Mouse (Mus musculus): ENCODE results near the gene Gm20696.

The Gm20696 gene

DNA sequence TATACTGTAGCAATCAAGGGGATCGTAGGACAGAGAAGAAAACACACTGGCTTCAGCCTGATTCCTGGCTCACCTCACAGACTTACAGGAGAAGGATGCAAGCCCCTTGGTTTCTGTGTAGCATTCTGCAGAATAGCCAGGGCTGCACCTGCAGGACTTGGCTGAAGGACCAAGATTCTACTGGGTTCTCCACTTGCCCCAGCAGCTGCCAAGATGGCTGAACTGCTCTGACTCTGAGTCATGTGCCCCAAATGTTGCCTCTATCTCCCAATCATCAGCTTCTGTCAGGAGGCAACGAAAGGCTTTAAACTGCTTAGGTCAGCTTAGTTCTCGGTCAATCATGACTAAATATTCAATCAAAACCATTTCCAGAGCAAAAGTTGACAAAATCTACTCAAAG, 42.1 kb downstream of the Gm20696 start:
- no peak for DNase-seq (ENCODE audit: low spot score in 2 of 2)

- DNase-seq (ENCODE audit: low spot score in 2 of 2): no peak
Measured at GRCm38 (mm10) chr6:99623641-99624040, 43.0 kb downstream of the Gm20696 start.

- DNase-seq (ENCODE audit: low spot score in 2 of 2): no peak
Measured at GRCm38 (mm10) chr6:99621167-99621566, 45.4 kb downstream of the Gm20696 start.

DNA sequence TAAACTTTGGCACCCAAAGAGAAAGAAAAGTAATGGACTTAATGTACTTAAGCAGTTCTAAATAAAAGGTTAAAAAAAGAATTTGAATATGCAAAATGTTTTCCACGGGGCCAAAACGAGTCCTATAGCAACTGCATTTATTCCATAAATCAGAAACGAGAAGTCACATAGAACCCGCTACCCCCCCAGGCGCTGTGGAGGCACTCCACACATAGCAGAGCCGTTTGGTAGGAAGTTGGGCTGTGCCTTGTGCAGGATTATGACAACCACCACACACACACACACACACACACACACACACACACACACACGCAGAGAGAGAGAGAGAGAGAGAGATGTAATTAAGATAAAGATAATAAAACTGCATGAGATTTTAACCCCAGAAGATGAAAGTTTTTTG, 46.1 kb downstream of the Gm20696 start:
- no peak for DNase-seq (ENCODE audit: low spot score in 2 of 2)

GRCm38 (mm10) chr6:99619964-99620363, 46.6 kb downstream of the Gm20696 start:
- no peak for DNase-seq (ENCODE audit: low spot score in 2 of 2)

- DNase-seq (ENCODE audit: low spot score in 2 of 2): no peak
Measured at GRCm38 (mm10) chr6:99619466-99619865, 47.1 kb downstream of the Gm20696 start.

- DNase-seq (ENCODE audit: low spot score in 2 of 2): no peak
Measured at GRCm38 (mm10) chr6:99617867-99618266, 48.7 kb downstream of the Gm20696 start.

- no peak for DNase-seq (ENCODE audit: low spot score in 2 of 2)
Measured at GRCm38 (mm10) chr6:99617415-99617814, 49.2 kb downstream of the Gm20696 start.

GRCm38 (mm10) chr6:99615272-99615751, 51.3 kb downstream of the Gm20696 start:
- no peak for DNase-seq (ENCODE audit: low spot score in 2 of 2)

GRCm38 (mm10) chr6:99614566-99615271, 51.9 kb downstream of the Gm20696 start:
- DNase-seq (ENCODE audit: low spot score in 2 of 2): no peak

- no peak for DNase-seq (ENCODE audit: low spot score in 2 of 2)
Measured at GRCm38 (mm10) chr6:99611866-99612265, 54.7 kb downstream of the Gm20696 start.

- no peak for DNase-seq (ENCODE audit: low spot score in 2 of 2)
Measured at GRCm38 (mm10) chr6:99610454-99611427, 55.9 kb downstream of the Gm20696 start.

DNA sequence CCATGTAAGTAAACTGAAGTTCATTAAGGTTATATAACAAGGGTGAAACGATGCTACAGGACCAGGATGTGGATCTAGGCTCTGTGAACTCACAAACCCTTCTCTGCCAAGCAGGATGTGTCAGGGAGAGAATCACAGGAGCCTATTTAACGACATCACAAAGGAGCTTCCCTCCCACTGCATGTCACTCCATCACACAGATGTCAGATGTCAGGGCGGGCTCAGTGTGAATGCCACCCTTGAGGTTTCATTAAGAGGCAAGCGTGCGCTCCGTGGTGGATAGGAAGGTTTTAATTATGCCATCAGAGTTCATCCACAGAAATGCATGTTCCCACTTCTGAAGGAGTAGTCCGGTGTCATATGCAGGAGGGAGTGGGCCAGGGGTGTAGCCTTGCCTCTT, 60.5 kb downstream of the Gm20696 start:
- no peak for DNase-seq (ENCODE audit: low spot score in 2 of 2)

- no peak for DNase-seq (ENCODE audit: low spot score in 2 of 2)
Measured at GRCm38 (mm10) chr6:99604758-99605157, 61.8 kb downstream of the Gm20696 start.

DNA sequence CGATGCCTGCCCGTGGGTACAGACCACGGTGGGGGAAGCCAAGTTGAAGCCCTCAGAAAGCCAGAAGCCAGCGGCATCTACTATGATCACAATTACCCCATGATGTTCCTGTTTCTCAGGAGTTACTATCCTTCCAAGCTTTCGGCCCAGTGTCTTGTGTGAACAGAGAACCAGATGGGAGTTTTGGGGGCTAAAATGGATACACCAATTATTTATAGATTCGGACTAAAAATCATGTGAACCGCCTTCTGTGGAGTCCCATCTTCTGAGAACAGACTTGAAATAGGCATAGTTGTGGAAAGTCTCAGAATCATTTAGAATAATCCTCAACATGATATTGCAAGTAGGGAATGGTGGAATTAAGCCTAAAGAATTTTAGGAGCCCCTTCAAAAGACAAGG, 64.2 kb downstream of the Gm20696 start:
- no peak for DNase-seq (ENCODE audit: low spot score in 2 of 2)

DNA sequence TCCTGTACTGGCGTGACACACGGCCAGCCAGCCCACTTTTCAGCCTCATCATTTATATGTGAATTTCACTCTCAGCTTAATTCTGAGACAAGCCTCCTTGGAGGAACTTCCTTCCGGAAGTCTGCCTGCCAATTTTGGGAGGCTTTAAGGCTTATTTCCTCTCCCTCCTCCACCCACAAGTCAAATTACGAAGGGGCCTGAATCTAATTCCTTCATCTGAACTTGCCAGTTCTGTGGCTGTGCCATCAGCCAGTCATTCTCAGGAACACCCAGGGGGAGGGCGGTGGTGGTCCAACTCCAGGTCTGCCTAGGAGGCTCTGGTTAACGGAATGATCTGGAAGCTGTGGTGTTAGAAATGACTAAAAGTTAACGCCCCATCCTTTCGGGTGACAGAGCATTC, 65.7 kb downstream of the Gm20696 start:
- DNase-seq (ENCODE audit: low spot score in 2 of 2): no peak

DNA sequence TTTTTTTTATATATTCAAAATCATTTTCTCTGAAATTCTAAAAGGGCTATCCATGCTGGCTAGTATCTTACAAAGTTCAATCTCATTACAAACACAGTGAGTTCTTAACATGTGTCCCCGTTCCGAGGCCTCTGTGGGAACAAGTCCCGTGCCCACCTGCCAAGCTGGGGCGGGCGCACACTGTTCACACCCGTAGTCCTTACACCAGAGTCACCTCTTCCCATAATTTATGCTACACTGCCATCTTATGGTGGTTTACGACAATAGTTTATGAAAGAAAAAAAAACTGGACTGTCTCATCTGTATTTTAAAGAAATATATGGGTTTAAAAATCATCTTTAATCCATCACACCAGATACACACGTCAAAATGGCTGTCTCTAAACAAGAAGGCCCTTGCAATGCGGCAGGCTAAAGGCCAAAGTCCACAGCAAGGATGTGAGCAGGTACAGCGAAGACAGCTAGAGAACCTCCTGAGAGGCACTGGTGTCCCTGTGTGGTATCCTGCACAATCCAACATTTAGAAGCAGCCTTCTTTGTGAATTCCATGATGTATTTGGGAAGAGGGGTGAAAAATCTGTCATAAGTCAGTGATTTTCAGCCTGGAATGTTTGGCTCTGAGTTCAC, 66.3 kb downstream of the Gm20696 start:
- no peak for DNase-seq (ENCODE audit: low spot score in 2 of 2)

DNA sequence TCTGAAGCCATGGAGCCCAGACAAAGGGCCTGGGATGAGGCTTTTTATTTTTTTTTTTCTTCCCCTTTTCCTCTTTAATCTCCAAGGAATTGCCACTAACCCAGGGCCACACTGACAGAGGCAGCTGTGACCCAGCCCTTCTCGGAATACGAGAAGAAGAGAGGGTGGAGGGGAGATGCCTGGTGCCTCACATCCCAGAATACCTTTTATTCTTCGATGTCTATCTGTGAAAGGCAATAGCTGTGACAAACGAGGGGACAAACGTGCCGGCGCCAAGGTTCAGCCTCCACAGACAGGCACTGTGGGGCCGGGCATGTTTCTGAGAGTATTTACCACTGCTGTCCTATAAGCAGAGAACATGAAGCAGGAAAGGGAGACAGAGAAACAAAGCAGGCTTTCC, 66.9 kb downstream of the Gm20696 start:
- no peak for DNase-seq (ENCODE audit: low spot score in 2 of 2)

GRCm38 (mm10) chr6:99599229-99599628, 67.4 kb downstream of the Gm20696 start:
- no peak for DNase-seq (ENCODE audit: low spot score in 2 of 2)

DNA sequence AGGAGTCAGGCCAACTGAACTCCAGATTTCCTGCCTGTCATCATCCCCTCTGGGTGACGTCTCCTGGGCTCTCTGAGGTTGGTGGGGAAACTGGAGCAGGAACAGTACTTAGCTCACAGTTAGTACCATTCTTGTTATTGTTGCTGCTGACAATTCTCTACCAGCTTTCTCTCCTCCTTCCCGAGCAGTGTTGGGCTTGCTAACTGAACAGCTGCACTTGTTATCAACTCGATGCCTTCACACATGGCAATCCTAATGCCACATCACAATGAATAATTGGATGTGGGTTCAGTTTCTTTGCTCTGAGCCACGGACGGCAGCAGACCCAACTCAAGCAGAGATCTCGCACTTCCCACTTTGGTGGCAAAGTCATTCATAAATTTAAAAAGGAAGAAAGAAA, 89.6 kb downstream of the Gm20696 start:
- no peak for DNase-seq (ENCODE audit: low spot score in 2 of 2)

- no peak for DNase-seq (ENCODE audit: low spot score in 2 of 2)
Measured at GRCm38 (mm10) chr6:99575633-99576032, 91.0 kb downstream of the Gm20696 start.

GRCm38 (mm10) chr6:99573343-99573742, 93.3 kb downstream of the Gm20696 start:
- DNase-seq (ENCODE audit: low spot score in 2 of 2): no peak

Data from right cerebral cortex, adult 2 months (tissue).